Mouse (Mus musculus) lung, embryonic 14.5 days (tissue): ENCODE data around the gene Rtn1. TPM values are rescaled to one million over a fixed set of nuclear protein-coding genes. Genes with fewer than 3 reads are reported as not detected.

Experiments
- ATAC-seq: fragments of 200-750 bp; cut with Nextera tagmentation; 2 replicates; pipeline ENCODE4 v1.8.0; 2017; ENCODE audit warnings: mild to moderate bottlenecking, moderate TSS enrichment, moderate library complexity; ENCODE audit not compliant: insufficient read depth
- DNase-seq: peaks from one replicate; pipeline ENCODE4 v3.0.0-alpha.2; 2015
- H3K27ac ChIP-seq: fragments of 300-500 bp; sonication (generic); 2 replicates; pipeline ENCODE4 v1.5.1; 2014; ENCODE audit warnings: low read depth, mild to moderate bottlenecking, moderate library complexity
- H3K27me3 ChIP-seq: fragments of 300-500 bp; sonication (generic); 2 replicates; pipeline ENCODE4 v1.6.1; 2014; ENCODE audit warnings: low read length, control low read depth; ENCODE audit not compliant: insufficient read depth
- H3K36me3 ChIP-seq: fragments of 300-500 bp; sonication (generic); 2 replicates; pipeline ENCODE4 v1.6.1; 2014; ENCODE audit warnings: control low read depth; ENCODE audit not compliant: insufficient read depth
- H3K4me1 ChIP-seq: fragments of 300-500 bp; sonication (generic); 2 replicates; pipeline ENCODE4 v1.6.1; 2014; ENCODE audit warnings: antibody characterized with exemption, control low read depth; ENCODE audit not compliant: insufficient read depth
- H3K4me2 ChIP-seq: fragments of 300-500 bp; sonication (generic); 2 replicates; pipeline ENCODE4 v1.6.1; 2014; ENCODE audit warnings: mild to moderate bottlenecking
- H3K4me3 ChIP-seq: fragments of 300-500 bp; sonication (generic); 2 replicates; pipeline ENCODE4 v1.5.1; 2014; ENCODE audit warnings: low read depth, low read length
- H3K9ac ChIP-seq: fragments of 300-500 bp; sonication (generic); 2 replicates; pipeline ENCODE4 v1.6.1; 2014
- H3K9me3 ChIP-seq: fragments of 300-500 bp; sonication (generic); 2 replicates; pipeline ENCODE4 v1.6.1; 2016; ENCODE audit warnings: low read depth, low read length, control low read depth
- CTCF ChIP-seq: IDR thresholded peaks from 2 replicates; pipeline ENCODE4 v1.5.1; 2016; ENCODE audit warnings: antibody characterized with exemption, low read depth
- WGBS: fragments of 180-500 bp; shearing (Covaris S2); extraction: QIAGEN DNeasy Blood & Tissue Kit; methylation state at CpG from one replicate; pipeline ENCODE4 v1.1.7; 2014; 5-methylcytosine and 5-hydroxymethylcytosine counted together
- polyA plus RNA-seq: library from polyadenylated mRNA; unstranded; fragments of >200 nt; fragmentation: Nextera tagmentation; extraction: Ambion mirVana; gene quantifications from 2 replicates; pipeline ENCODE4 v1.2.1, GENCODE M21; 2014

Rtn1 gene
- polyA plus RNA-seq, 1 experiment from 2014 or later = 9.4 TPM

- H3K27ac ChIP-seq = no peak overlapping the region
- 80% methylated on average over 5 of the region's 5 CpGs for WGBS
- DNase-seq = no peak
These were observed 129.6 kb downstream of the Rtn1 start for GRCm38 (mm10) chr12:72279129-72279875.

DNA sequence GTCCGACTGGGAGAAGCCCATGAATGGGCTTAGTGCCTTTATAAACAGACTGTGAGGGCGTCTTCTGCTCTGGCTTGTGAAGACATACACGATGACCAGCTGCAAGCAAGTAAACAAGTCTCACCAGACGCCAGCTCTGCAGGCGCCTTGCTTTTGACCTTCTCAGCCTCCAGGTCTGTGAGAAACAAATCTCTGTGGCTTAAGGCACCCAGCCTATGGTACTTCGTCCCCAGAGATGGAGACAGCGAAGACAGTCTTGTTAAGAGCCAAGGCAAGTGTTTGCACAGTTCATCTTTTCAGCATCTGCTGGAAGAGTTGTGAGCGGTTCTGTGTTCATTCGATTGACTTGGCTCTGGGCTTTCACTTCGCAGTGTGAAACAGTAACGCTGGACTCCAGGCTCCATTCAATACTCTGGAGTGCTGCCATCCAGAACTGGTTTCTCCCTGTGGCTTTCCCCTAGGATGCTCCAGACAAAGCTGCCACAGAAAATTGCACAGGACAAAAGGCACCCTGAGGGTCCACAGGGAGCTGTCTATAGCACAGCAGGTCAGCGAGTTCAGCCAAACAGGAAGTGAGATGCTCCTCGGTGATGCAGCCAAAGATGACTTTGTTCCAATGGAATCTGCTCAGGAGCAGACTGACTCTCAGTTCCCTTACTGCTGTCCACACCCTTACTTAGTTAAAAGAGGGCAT is 135.0 kb downstream of the Rtn1 start:
- ATAC-seq = peak; percentile 8; the same call in 1 of the 2 replicates
- H3K27ac ChIP-seq = no peak overlapping the region
- no peaks in the 10 kb centered on the region for H3K27me3 ChIP-seq
- H3K4me3 ChIP-seq = no peak overlapping the region
- 45% methylated on average over 13 of the region's 13 CpGs for WGBS
- H3K9me3 ChIP-seq = no peaks in the 10 kb centered on the region
- no peak overlapping the region for H3K4me2 ChIP-seq
- DNase-seq = peak; percentile 61
- H3K36me3 ChIP-seq = no peaks in the 10 kb centered on the region
- H3K9ac ChIP-seq = no peak overlapping the region
- H3K4me1 ChIP-seq = no peaks in the 10 kb centered on the region
- no peak for TF ChIP-seq CTCF

More at GRCm38 (mm10) chr12:72279129-72279875, 129.6 kb downstream of the Rtn1 start:
- no peak for ATAC-seq
- H3K4me3 ChIP-seq = no peak overlapping the region
- no peak for TF ChIP-seq CTCF
- H3K4me2 ChIP-seq = no peak overlapping the region
- no peaks in the 10 kb centered on the region for H3K9me3 ChIP-seq
- no peaks in the 10 kb centered on the region for H3K27me3 ChIP-seq
- no peaks in the 10 kb centered on the region for H3K36me3 ChIP-seq
- no peak overlapping the region for H3K9ac ChIP-seq
- no peaks in the 10 kb centered on the region for H3K4me1 ChIP-seq

DNA sequence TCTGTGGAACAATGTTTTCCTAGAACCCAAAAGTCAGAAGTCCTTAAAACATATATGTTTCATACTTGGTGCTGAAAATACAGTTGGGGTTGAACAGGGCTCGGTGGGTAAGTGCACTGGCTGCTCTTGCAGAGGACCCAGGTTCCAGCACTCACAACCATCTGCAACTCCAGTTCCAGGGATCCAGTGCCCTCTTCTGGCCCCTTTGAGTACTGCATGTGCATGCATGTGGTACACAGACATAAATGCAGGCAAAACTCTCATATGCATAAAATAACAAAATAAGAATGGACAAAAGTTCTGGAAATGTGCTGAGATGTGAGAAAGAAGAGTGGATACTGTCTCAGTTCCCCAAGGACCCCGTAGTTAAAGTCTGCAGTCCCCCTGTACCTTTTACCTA is 141.2 kb downstream of the Rtn1 start:
- no peak overlapping the region for H3K27ac ChIP-seq
- H3K4me3 ChIP-seq = no peak overlapping the region
- no peaks in the 10 kb centered on the region for H3K9me3 ChIP-seq
- ATAC-seq (no peak), DNase-seq (peak; percentile 28)
- H3K9ac ChIP-seq = no peak overlapping the region
- H3K4me1 ChIP-seq = no peaks in the 10 kb centered on the region
- TF ChIP-seq CTCF = peak; percentile 62
- H3K36me3 ChIP-seq = no peaks in the 10 kb centered on the region
- 78% methylated on average over 2 of the region's 2 CpGs for WGBS
- no peak overlapping the region for H3K4me2 ChIP-seq
- no peaks in the 10 kb centered on the region for H3K27me3 ChIP-seq

DNA sequence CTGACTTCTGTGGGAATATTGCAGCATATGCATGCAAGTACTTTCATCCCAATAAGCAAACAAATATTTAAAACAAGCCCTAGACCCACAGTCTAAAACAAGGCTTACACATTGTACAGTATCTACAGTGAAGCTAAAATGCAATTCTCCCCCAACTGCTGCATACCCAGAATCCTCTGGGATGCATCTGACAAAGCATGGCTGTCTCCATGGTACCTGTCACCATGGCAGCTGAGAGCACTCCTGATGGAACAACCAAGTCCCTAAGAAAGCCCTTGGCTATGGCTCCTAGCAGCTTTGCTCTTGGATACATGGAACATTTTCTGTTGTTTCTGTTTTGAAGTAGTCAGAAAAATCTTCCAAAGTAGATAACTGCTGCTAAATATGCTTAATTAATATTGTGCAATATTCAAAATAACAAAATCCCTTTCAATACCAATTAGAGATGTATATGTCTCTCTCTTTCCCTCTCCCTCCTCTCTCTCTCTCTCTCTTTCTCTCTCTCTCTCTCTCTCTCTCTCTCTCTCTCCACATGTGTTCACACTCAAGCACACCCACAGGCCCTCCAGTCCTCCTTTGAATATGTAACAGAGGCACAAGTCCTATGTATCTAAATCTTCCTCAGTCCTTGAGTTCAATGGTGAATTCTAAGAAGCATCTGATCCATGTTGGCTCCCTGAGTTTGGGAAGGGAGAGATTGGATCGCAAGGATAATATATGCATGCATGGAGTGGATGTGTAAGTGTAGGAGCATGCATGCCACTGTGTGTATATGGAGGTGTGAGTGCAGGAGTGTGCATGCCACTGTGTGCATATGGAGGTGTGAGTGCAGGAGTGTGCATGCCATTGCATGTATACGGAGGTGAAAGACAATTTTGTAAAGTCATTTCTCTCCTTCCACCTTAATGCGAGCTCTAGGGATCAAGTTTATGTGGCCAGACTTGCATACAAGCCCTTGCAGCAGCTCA is 143.3 kb downstream of the Rtn1 start:
- DNase-seq = peak; percentile 12
- no peaks in the 10 kb centered on the region for H3K9me3 ChIP-seq
- no peaks in the 10 kb centered on the region for H3K4me1 ChIP-seq
- ATAC-seq = no peak
- no peak overlapping the region for H3K9ac ChIP-seq
- H3K4me2 ChIP-seq = no peak overlapping the region
- no peak for TF ChIP-seq CTCF
- no peaks in the 10 kb centered on the region for H3K27me3 ChIP-seq
- no peaks in the 10 kb centered on the region for H3K36me3 ChIP-seq
- 86% methylated on average over 3 of the region's 3 CpGs for WGBS
- H3K27ac ChIP-seq = no peak overlapping the region
- H3K4me3 ChIP-seq = no peak overlapping the region

DNA sequence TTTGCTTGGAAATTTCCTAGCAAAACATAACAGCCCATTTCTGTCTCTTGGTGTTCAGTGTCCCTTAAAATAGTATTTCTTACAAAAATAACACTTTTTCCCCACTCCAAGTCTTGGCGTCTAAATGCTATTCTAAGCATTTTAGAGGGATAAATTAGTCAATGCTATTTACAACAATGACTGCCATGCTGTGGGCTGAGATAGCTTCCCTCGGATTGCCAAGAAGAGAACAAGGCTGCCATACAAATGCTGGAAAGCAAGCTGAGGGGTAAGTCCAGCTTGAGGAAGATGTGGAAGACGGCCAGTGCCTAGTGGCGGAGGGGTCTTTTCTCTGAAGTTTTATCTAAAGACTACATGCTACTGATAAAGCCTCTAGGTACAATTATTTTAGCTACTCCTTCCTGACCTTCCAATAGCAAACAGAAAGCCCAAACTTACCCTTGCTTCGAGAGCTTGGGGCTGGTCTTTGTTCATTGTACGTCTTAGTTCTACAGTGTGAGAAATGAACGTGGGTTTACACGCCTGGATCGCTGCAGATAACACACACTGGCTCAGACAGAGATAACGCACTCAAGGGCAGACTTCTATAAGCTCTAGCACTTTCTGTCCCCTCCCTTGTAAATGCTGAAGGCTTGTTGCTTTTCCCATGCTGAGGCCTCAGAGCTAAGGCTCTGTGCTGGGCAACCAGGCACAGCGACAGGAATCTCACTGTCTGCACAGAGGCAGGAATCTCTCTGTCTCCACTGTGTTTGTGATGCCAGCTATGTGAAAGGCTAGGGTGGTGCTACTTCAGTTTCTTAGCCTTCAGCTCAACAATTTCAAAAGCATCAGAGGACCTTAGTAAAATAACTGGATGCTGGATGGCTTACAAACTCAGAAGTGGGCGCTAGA is 145.4 kb downstream of the Rtn1 start:
- Histone ChIP-seq H3K9ac (no peak overlapping the region), H3K9me3 (no peaks in the 10 kb centered on the region), H3K36me3 (no peaks in the 10 kb centered on the region), H3K4me1 (no peaks in the 10 kb centered on the region), H3K27ac (no peak overlapping the region), H3K4me2 (no peak overlapping the region), H3K27me3 (no peaks in the 10 kb centered on the region), H3K4me3 (no peak overlapping the region)
- no peak for ATAC-seq
- 53% methylated on average over 12 of the region's 12 CpGs for WGBS
- DNase-seq = no peak
- no peak for TF ChIP-seq CTCF

DNA sequence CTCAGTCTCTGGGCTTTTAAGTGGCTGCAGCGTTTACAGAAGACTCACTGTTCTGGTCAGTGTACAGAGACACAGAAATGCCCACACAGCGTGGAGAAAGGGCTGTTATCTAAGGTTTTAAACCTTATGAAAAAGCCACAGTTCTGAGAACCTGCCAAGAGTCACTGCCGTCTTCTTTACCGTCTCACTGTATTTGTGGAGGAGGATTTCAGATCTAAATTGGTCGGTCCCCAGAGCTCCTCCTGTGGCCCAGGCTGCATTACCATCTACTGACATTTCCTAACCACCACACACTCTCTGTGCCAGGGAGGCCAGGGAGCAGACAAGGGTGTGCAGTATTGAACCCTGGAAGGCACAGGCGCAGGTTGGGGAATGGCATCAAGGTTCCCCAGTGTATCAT is 151.9 kb downstream of the Rtn1 start:
- no peak overlapping the region for H3K4me3 ChIP-seq
- no peaks in the 10 kb centered on the region for H3K36me3 ChIP-seq
- no peak overlapping the region for H3K4me2 ChIP-seq
- no peak for TF ChIP-seq CTCF
- no peak overlapping the region for H3K27ac ChIP-seq
- DNase-seq (no peak), ATAC-seq (no peak)
- H3K27me3 ChIP-seq = no peaks in the 10 kb centered on the region
- no peak overlapping the region for H3K9ac ChIP-seq
- no peaks in the 10 kb centered on the region for H3K4me1 ChIP-seq
- 37% methylated on average over 6 of the region's 6 CpGs for WGBS
- H3K9me3 ChIP-seq = no peaks in the 10 kb centered on the region
